Mouse (Mus musculus) heart, postnatal 14 days (tissue): ENCODE results near the gene Trim9. TPM values are rescaled to one million over a fixed set of nuclear protein-coding genes. Genes with fewer than 3 reads are reported as not detected.

Source experiments
- DNase-seq, 2 experiments: peaks; one replicate each; pipeline ENCODE4 v3.0.0; 2021 to 2022
- intact Hi-C: fragments of 180-260 bp; cut with DNase I; formaldehyde crosslinking; loops from one replicate; pipeline ENCODE4 v1.15.1; 2025
- long read RNA-seq, 2 experiments: library from polyadenylated mRNA; stranded (forward); transcript quantifications; one replicate each; pipeline ENCODE4 v2.0.0; 2021
- total RNA-seq, 2 experiments: library from RNA; stranded (reverse); gene quantifications; 2 replicates each; pipeline ENCODE4 v1.2.3; 2021

Trim9 gene
- under 1 TPM; 0.38 to 0.39 TPM for total RNA-seq
- long read RNA-seq, experiment 1 = 0 reads
- long read RNA-seq, experiment 2 = 0 reads

DNA sequence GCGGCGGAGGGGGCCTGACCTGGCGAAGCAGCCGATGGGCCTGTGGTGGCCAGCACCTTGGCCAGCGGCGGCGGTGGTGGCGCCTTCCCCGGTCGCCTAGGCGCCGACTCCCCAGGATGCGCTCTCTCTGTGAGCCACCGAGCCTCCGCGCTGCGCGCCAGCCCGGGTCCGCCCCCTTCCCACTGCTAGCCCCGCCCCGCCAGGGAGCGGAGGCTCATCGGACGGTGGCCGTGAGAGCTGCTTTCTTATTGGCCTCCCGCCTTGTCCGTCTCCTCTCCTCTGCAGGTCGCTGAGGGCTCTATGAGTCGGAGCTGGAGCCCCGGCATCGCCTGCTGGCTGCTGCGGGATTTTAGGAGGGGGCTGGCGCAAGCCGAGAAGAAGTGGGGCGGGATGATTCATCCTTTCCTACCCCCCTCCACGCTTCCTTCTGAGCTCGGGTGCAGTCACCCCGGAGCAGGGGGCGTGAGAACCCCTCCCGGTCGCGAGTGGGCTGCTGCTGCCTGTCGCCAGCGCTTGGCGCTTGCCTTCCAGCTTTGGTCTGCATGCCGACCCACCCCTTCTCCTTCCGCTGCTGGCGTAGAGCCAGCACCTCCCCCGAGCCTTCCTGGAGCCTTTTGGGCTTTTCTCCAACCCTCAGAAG is at the start of gene Trim9:
Trim9 (minus strand) TSS at position 413 of the 640 bp plus-strand sequence.
- intact Hi-C loops = no loop called here
- peak; percentile 90 to 93 for DNase-seq

DNA sequence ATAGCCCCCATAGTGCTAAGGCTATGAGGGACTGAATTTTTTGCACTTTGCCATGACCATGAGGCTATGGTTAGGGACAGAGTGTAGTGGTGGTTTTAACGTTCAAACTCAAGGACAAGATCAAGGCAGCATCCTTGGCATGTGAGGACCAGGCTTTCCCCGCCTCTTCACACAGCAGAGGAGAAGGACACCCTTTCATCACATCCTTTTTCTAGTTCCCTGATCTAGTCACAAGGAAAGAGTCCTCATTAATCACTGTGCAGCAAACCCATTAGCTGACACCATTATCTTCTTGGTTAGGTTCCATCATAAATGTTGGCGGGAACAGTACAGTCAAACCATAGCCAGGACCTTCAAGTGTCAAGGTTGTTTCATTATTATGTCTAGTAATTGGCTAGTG is 47.6 kb upstream of the Trim9 start:
- DNase-seq = no peak
- intact Hi-C loops = no loop called here

DNA sequence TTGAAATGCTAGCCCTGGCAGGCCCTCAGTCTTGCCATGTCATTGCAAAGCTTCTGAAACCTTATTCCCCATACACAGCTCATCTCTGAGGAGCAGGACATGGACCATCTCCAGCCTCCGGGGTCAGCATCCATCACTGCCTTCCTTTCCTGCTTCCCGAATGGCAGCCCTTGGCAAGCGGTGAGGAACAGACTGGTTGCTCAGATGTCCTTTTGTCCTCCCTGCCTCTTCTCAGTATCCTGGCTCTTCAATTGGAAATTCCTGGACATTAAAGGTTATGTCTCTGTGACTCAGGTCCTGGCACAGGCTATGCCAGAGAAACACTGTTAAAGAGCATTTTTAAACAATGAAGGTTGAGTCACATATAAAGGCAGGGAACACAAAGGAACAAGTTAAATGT is 43.8 kb upstream of the Trim9 start:
- intact Hi-C loops = no loop called here

DNA sequence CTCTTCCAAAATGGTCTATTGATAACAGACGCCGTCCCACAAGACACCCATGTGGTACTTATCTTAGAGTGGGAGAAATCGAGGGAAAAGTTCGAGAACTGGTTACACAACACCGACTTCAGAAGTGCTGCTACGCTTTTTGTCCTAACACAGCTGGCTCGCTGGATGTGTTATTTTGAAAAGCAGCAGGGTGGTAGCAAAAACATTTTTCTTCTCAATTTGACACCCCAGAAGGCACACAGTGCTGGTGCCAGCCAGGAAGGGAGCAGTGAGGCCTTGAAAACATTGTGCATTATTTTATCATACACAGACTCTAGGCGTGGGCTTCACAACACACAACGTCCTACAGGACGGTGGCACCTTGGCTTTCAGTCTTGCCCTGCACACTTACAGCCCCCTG is 27.6 kb upstream of the Trim9 start:
- intact Hi-C loops = no loop called here
- DNase-seq = no peak

More for the DNA sequence above, 43.8 kb upstream of the Trim9 start:
- no peak for DNase-seq

DNA sequence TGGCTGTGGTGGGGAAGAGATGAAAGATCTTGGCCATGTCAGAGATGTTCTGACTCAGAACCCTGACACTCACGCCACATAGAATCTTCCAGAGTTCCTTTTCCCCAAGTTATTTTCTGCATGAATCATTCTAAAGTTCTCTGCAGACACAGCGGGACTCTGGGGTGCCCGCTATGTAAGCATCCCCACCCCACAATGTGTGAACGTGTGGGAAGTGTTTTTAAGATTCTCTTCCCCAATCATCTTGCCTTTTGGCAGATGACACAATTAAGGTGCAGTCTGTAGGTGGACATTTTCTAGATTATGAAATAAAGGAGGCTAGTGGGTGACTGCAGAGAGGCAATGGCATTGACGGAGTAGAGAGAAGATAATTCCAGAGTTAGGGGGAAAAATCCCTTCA is 25.5 kb upstream of the Trim9 start:
- intact Hi-C loops = no loop called here
- DNase-seq = no peak

DNA sequence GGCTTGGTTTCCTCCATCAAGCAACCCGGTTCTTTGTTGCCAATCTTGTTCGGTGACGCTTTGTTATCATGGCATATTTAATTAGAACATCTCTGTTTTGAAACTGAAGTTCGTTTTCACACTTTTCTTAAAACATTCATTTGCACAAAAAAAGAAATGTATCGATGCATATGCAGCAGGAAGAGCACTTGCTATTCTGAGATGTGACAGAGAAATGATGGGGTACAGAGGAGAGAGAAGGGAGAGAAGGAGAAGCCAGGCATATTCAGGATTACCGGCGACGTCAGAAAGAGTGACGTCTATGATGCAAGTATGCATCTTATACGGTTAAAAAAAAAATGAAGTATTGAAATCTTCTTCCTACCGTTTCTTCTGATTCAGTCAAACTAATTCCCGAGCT is 21.9 kb upstream of the Trim9 start:
- no peak for DNase-seq
- intact Hi-C loops = no loop called here

DNA sequence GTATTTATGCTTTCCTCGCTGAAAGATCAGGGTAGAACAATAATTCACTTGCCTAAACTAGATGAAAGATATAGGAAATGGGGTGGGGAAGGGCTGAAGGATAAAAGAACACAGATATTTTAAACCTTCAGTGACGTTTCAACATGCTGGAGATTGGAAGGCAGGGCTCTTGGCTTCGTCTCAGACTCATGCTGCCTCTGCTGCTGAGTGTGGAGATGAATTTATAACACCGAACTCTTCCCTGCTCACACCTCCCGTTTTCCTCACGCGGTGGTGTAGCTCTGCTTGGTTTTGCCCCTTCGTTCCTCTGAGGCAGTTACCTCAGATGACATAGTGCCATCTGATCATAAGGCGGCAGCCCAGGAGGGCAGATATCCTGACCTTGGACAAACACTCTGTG is 21.4 kb upstream of the Trim9 start:
- intact Hi-C loops = no loop called here
- DNase-seq = no peak

DNA sequence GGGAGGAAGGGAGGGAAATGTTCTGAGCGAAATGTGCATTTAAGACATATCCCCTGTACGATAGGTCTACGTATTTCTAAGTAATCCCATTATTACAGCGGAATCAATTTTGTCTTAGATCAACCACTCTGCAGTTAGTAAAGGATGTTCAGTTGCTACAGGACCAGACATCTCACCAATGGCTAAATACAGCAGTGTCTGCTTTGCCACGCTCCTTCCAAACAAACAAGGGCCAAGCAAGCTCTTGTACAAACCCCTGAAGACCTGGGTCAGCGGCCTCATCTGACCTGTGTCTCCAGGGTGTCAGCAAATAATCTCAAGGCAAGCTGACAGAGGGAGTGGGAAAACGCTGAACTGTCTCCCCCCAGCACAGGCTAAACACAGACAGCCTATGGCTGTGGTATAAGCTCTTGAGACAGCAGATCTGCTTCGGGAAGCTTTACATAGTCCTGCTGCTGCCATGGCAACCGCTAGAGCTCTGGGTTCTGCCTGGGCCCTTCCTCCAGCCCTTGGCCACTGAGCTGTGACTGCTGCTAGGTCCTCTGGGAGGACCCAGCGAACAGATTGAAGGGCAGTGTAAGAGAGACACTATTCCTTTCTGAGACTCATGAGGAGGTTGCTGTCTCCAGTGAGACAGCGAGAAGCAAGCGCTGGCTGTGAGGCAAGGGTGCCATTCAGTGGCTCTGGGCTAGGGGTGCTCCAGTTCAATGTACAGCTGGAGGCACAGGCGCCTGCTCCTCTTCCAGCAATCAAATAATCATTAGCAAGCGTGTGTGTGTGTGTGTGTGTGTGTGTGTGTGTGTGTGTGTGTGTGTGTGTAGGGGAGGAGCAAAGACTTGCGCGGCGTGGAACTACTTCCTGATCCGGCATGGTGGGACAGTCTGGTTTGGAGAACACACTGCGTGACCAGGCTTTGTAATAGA is 20.2 kb upstream of the Trim9 start:
- intact Hi-C loops = no loop called here
- peak; percentile 17 to 43 for DNase-seq

DNA sequence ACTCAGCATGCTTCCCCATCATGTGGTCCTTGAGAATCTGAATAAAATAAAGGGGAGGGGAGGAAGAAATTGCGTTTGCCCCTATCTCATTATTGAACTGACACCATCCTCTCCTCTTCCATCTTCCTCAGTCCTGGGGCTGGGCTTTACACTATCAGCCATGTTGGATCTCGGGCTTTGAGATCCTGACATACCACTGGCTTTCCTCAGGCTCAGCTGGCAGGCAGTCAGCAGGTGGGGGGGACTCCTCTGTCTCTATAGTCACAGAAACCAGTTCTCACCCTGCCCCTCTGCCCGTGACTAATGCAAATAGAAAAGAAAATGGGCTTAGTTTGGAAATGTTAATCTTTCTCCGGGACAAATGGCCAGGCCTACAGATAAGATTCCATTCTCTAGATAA is 15.6 kb upstream of the Trim9 start:
- intact Hi-C loops = no loop called here
- DNase-seq = no peak

DNA sequence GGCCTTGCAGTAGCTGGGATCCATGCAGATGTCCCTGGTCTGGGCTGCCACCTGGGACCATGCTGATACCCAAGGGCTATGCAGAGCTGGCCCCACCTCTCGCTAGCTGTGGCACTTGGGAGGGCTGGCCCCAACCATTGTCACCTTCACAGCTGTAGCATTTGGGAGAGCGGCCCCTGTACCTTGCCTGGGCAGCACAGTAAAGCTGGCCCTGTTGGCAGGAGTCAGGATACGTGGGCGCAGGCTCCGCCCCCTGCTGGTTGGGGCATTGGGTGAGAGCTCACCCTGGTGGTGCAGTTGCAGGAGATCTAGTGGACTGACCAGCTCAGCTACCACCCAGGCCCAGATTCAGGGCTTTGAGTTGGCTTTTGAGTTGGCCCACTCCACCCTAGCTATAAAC is 12.9 kb upstream of the Trim9 start:
- DNase-seq = no peak
- intact Hi-C loops = no loop called here

DNA sequence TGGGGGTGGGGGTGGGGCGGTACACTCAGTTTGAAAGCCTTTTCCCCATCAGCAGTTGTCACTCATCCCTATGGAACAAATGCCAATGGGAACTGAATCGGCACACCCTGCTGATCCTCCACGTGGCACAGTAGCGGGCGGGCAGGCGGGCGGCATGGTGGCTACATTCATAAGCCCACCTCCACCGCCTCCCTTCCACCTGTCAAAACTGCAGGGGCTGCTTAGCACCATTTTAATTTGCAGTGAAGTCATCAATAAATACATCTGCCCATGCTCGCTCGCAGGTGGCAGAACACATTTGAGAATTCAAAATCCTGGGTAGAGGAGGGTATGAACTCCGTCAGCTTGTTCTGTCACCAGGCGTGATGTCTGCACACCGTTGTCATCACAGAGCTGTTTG is 12.0 kb upstream of the Trim9 start:
- intact Hi-C loops = no loop called here
- DNase-seq = no peak

DNA sequence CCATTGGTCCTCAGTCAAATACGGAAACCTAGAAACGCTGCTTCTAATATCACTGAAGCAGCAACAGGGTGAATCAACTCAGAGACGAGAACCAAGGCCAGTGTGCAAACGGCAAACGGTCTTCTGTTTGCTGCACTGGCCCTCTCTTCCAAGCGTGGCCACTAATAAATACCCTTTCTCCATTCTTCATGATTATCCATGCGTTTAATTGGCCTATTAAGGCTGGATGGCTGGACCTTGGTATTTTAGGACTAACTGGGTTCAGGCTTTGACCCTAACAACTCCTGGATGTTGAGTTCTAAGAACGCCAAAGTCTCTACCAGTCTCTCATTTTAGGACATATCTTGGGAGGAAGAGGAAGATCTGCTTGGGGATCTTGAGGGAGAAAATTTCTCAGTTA is 7.5 kb upstream of the Trim9 start:
- intact Hi-C loops = no loop called here
- DNase-seq = no peak

DNA sequence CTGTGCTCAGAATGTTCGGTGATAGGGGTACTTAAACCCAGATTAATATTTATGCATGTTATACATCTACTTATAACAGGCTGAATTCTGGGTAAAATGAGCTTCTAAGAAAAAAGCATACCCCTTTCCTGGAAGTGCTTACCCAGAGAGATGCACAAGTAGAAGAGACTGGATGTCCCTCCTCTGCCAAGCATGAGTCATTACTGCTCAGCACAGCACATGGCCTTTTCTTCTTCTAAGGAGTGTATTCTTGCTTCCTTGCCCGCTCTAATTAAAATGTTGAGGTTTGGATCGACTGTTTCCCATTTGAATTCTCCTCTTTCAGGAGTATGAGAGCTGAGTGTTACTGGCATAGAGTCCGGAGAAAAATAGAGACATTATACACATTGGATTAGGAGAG is 3.1 kb upstream of the Trim9 start:
- no peak for DNase-seq
- intact Hi-C loops = no loop called here

DNA sequence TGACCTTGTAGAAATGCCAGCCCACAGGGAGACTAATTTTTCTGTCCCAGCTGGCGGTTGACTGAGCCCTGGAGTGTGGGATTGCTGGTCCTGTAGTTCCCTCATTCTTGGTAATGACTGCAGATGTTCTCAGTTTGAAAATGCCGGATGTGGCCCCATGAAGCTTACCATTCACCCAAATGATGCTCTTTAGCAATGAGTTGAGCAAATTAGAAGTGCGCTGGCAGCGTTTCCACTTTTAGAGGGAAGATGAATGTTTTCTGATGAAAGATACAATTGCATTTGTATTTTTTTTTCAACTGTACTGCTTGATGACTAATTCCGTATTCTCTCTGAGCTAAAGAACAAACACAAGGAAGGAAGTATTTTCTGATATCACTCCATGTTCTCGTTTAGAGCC is 2.4 kb upstream of the Trim9 start:
- intact Hi-C loops = no loop called here

DNA sequence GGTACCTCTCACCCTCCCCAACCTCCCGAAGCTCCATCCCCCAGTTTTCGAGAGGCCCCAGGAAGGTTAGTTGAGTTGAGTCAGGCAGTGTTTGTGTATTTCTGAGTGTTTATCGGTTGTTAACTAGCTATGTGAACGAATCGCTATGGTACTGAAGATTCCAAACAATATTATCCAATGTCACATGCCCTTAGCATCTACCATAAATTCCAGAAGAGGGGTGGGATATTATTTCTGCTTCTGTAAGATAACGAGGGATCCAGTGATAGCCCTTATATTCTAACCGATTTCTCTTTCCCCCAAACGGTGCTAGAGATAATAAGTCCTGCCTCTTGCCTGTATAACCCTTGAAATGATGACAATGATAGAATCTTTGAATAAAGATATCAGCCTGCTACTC is 612 bp upstream of the Trim9 start:
- no peak for DNase-seq
- intact Hi-C loops = no loop called here

More for the DNA sequence above, 2.4 kb upstream of the Trim9 start:
- no peak for DNase-seq

DNA sequence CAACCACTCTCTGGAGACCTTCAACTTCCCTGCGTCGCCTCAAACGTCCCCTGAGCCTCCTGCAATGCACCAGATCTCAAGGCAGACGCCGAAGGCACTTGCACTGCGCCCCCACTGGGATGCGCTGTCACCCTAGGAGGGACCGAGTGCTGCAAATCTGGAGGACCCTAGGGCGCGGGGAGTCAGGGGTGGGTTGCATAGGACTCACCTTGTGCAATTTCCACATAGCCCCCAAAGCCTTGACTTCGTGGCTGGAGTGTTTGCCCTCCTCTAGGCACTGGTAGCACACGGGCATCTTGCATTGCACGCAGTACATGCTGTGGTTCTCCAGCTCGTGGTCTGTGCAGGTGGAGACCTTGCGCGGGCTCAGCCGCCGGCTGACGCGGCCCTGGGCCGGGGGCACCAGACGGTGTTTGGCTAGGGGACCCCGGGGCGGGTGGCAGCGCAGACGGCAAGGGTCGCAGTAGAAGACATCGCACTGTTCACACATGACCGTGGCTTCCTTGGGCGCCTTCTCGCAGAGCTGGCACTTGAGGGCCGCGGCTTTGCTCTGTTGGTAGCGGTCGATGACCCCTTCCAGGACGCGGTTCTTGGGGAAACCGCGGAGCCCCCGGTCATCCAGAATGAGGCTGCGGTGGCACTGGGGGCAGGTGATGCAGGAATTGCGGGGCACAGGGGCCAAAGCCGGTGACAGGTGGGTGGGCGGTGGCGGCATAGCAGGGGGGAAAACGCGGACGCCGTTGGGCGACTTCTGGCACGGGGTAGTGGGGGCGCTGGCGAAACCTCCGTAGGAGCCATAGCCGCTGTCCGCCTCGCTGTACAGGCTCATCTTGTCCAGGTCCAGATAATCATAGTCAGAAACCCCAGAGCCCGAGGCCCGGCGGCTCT is 1.0 kb downstream of the Trim9 start:
- intact Hi-C loops = no loop called here

DNA sequence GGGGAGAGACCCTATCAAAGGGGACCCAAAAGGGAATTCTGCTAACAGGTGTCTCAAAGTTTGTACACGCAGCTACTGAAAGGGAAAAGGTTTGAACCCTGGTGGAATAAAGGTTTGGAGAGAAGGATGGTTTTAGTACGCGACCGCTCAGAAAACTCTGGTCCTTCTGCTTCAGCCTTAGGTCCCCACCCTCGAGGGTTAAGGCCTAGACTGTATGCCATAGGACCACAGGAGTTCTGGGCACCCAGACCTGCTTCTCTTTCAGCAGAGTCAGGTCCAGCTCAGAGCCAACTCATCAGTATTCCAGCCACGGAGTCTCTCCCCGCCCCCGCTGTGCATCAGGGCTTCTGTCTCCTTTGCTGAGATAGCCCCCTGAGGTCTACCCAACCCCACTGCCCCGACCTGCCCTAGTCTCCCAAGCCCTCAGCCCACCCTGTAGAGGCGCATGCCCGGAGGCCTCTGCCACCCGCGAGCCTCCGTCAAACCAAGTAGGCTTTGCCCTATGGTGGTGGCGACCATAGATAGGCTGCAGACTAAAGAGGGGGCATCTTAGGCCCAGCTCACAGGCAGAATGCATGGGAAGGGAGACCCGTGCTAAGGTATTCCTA is 1.8 kb downstream of the Trim9 start:
- intact Hi-C loops = no loop called here
- no peak for DNase-seq

More for the DNA sequence above, 1.0 kb downstream of the Trim9 start:
- DNase-seq = peak; percentile 4 to 22

DNA sequence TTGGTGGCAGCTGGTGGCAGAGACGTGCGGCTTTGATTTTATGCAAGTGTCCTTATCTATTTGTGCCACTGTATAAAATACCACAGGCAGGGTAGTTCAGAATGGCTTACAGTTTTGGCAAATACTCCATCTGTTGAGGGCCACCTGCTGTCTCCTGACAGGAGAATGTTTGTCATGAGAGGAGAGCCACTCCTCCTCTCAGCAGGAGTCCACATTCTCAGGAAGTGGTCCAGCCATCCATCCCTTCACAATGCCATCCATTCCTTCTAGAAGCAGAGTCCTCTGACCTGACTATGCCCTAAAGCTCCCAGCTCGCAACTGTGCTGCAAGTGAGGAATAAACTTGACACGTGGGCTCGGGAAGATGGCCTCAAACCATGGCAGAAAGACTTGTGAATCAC is 12.2 kb downstream of the Trim9 start:
- no peak for DNase-seq
- intact Hi-C loops = no loop called here

DNA sequence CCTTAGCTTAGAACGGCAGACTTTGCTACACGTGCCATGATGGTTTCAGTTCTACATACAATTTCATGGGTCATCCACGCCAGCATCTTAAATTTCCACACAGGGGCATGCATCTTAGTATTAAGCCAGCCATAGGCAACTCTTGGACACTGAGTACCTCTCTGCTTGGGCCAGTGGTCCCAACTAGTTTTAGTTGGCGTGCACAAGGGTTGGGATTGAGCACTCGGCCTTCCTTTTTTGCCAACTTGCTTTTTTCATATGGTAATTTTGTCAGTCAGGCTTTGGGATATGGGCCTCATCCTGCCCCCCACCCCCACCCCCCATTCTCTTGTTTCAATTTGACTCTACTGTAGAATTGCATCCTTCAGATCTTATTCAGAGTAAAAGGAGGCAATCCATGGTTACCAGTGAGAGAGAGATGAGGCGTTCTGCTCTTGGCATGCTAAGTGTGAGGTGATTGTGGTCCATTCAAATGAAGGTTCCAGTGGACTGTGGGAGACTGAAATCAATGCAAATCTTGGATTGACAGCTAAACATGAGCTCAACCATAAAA is 14.1 kb downstream of the Trim9 start:
- DNase-seq = no peak
- intact Hi-C loops = no loop called here

DNA sequence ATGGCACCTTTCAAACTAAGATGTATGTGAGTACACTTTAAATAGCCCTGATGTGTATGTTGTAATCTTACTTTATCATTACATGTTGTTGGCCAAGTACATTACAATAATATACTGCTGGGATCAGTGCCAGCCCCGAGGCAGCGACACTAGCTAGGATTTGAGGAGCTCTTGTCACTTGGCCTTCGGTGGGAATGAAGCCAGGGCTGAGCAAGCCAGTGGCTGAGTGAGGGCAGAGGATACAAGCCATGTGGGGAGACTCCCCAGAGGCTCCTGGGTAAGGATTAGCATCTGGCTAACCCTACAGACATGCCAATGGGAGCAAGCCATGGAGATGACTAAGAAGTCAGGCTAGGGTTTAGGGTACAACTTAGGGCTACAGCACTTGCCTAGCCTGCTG is 18.4 kb downstream of the Trim9 start:
- no peak for DNase-seq
- intact Hi-C loops = no loop called here
